Mouse (Mus musculus) embryonic facial prominence, embryonic 13.5 days (tissue): Measurements from ENCODE around the gene Pax7. TPM values are rescaled to one million over a fixed set of nuclear protein-coding genes. Genes with fewer than 3 reads are reported as not detected.

Source experiments
- ATAC-seq: fragments of 200-750 bp; cut with Nextera tagmentation; 2 replicates; pipeline ENCODE4 v1.8.0; 2017; ENCODE audit warnings: low read depth; ENCODE audit not compliant: insufficient number of reproducible peaks, insufficient read depth, low FRiP score, low TSS enrichment
- H3K27ac ChIP-seq: fragments of 300-500 bp; sonication (generic); 2 replicates; pipeline ENCODE4 v1.5.1; 2015; ENCODE audit warnings: moderate library complexity, mild to moderate bottlenecking, inconsistent platforms
- H3K27me3 ChIP-seq: fragments of 300-500 bp; sonication (generic); 2 replicates; pipeline ENCODE4 v1.6.1; 2015; ENCODE audit warnings: mild to moderate bottlenecking, inconsistent platforms
- H3K36me3 ChIP-seq: fragments of 300-500 bp; sonication (generic); 2 replicates; pipeline ENCODE4 v1.6.1; 2015; ENCODE audit warnings: mild to moderate bottlenecking, inconsistent platforms
- H3K4me1 ChIP-seq: fragments of 300-500 bp; sonication (generic); 2 replicates; pipeline ENCODE4 v1.6.1; 2015; ENCODE audit warnings: inconsistent platforms
- H3K4me2 ChIP-seq: fragments of 300-500 bp; sonication (generic); 2 replicates; pipeline ENCODE4 v1.6.1; 2015; ENCODE audit warnings: moderate library complexity, mild to moderate bottlenecking, inconsistent platforms
- H3K4me3 ChIP-seq: fragments of 300-500 bp; sonication (generic); 2 replicates; pipeline ENCODE4 v1.5.1; 2015; ENCODE audit warnings: mild to moderate bottlenecking, inconsistent platforms
- H3K9ac ChIP-seq: fragments of 300-500 bp; sonication (generic); 2 replicates; pipeline ENCODE4 v1.6.1; 2015; ENCODE audit warnings: mild to moderate bottlenecking, inconsistent platforms
- H3K9me3 ChIP-seq: fragments of 300-500 bp; sonication (generic); 2 replicates; pipeline ENCODE4 v1.6.1; 2016; ENCODE audit warnings: inconsistent platforms
- WGBS: fragments of 180-500 bp; shearing (Covaris S2); methylation state at CpG from one replicate; pipeline ENCODE4 v1.1.7; 2015; ENCODE audit warnings: mixed read lengths; 5-methylcytosine and 5-hydroxymethylcytosine counted together
- polyA plus RNA-seq: library from polyadenylated mRNA; unstranded; fragments of >200 nt; fragmentation: Nextera tagmentation; extraction: Ambion mirVana; gene quantifications from 2 replicates; pipeline ENCODE4 v1.2.1, GENCODE M21; 2015

Pax7 gene
- polyA plus RNA-seq: 2.5 and 3.5 TPM in 2 replicates

DNA sequence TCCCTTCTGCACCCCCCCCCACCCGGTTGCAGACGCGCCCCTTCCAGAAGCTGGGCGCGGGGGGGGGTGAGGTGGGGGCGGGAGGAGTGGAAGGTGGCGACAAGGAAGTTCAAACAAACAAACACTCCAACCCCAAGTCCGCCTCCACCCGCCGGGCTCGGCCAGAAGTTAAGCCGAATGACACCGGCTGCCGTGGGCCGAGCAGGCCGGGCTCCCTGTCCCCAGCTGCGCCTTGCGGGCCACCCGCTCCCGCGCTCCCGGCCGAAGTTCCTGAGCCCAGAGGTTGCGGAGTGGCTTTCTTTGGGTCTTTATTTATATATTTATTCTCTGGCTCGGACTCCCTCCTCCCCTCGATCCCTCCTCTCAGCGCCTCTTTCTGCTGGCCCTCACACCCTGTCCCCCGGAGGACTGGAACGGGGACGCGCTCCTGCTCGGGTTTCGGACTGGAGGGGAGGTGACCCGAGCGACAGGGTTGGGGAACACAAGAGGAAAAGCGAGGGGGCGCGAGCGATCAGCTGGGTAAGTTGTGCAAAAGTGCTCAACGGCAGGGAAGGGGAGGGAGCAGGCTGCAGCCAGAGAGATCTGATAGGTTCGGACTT lies at the start of gene Pax7:
TSS of gene Pax7 (minus strand) at position 493 of the 599 bp plus-strand sequence.
- no peaks in the 10 kb centered on the region for H3K9me3 ChIP-seq
- peak within 1 kb of the TSS; percentile 88 for H3K27ac ChIP-seq
- H3K9ac ChIP-seq: peak within 1 kb of the TSS; percentile 74
- H3K4me3 ChIP-seq: peak within 1 kb of the TSS; percentile 50
- WGBS: 1% methylated on average over 38 of the region's 41 CpGs
- no peaks in the 10 kb centered on the region for H3K36me3 ChIP-seq
- peaks cover 100% of the 10 kb centered on the region for H3K27me3 ChIP-seq
- H3K4me1 ChIP-seq: peaks cover 25% of the 10 kb centered on the region
- ATAC-seq: no peak
- H3K4me2 ChIP-seq: peak within 1 kb of the TSS; percentile 55

DNA sequence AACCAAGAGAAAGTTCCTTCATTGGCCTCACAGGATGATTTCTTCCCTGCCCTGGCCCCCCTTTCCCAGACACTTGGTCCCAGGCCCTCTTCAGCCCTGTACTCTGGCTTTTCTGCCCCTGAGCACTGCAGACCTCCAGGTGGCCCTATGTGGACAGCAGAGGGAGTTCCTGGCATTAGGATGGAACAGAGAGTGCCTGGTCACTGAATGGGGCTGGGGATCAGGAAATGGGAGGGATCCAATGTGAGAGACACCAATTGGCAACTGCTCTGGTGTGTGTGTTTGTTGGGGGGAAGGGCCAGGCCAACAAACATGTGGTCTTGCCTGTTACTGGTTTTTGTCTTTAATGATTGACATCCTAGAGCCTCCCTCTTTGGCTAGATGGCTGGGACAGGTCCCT lies 48.5 kb upstream of the Pax7 start:
- Histone ChIP-seq H3K27me3 (0 out of 2 replicates have a peak, but pooled peaks cover 3% of the 10 kb centered on the region), H3K9me3 (no peaks in the 10 kb centered on the region), H3K27ac (no peak overlapping the region), H3K4me3 (no peak overlapping the region), H3K36me3 (no peaks in the 10 kb centered on the region), H3K4me2 (no peak overlapping the region), H3K9ac (no peak overlapping the region), H3K4me1 (no peaks in the 10 kb centered on the region)
- ATAC-seq: no peak

DNA sequence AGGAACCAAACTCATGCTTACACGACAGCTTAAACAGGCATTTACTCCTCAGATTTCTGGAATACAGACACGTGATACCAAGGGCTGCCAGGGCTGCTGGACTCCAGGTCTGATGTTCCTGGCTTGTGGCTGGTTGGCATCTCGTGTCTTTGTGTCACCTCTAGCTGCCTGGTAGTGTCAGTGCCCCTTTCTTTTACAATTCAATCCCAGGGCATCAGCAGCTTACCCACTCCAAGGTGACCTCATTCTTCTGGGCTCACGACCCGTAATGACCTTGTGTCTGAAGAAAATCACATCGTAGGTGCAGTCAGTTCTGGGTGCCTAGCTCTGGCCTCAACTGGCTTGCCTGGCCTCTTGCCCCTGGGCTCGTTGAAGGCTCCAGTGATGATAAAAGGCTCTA lies 46.0 kb upstream of the Pax7 start:
- Histone ChIP-seq H3K4me3 (no peak overlapping the region), H3K36me3 (no peaks in the 10 kb centered on the region), H3K4me2 (no peak overlapping the region), H3K27ac (no peak overlapping the region), H3K27me3 (0 out of 2 replicates have a peak, but pooled peaks cover 3% of the 10 kb centered on the region), H3K9me3 (no peaks in the 10 kb centered on the region), H3K4me1 (no peaks in the 10 kb centered on the region), H3K9ac (no peak overlapping the region)
- WGBS: 71% methylated on average over 7 of the region's 7 CpGs
- ATAC-seq: no peak

DNA sequence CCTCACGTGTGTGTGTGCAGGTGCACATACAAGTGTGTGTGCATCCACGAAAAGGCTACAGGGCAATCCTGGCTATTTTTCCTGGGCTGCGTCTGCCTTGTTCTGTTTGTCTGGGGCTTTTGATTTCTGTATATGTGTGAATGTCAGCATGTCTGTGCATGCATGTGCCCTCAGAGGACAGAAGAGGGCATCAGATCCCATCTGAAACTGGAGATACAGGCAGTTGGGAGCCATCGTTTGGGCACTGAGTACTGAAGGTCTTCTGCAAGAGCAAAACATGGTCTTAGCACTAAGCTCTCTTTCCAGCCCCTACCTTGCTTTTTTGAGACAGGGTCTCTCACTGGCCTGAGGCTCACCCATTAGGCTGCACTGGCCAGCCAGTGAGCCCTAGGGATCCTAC lies 45.1 kb upstream of the Pax7 start:
- Histone ChIP-seq H3K27ac (no peak overlapping the region), H3K4me3 (no peak overlapping the region), H3K4me1 (no peaks in the 10 kb centered on the region), H3K27me3 (0 out of 2 replicates have a peak, but pooled peaks cover under 1% of the 10 kb centered on the region), H3K9me3 (no peaks in the 10 kb centered on the region), H3K36me3 (no peaks in the 10 kb centered on the region), H3K9ac (no peak overlapping the region), H3K4me2 (no peak overlapping the region)
- 64% methylated on average over 4 of the region's 4 CpGs for WGBS
- no peak for ATAC-seq

DNA sequence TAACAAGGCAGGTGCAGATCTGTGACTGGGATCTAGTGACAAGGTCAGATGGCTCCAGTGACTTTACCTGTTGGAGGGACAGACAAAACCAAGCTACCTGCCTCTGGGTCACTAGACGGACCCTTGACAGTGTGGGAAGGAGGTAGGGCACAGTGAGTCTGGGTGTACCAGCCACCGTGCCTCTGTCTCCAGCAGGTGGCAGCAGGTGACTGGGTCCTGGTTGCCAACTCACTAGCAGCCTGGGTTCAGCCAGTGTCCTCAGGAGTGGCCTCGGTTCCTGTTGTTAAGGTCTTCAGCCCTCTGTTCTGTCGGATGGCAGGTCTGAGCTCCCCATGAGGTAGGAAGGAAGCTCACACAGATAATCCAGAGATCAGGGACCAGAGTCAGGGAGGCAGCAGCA lies 43.9 kb upstream of the Pax7 start:
- WGBS: 6% methylated on average over 4 of the region's 4 CpGs
- no peaks in the 10 kb centered on the region for H3K4me1 ChIP-seq
- no peak overlapping the region for H3K4me2 ChIP-seq
- no peak overlapping the region for H3K27ac ChIP-seq
- no peaks in the 10 kb centered on the region for H3K36me3 ChIP-seq
- no peaks in the 10 kb centered on the region for H3K9me3 ChIP-seq
- ATAC-seq: no peak
- H3K27me3 ChIP-seq: no peaks in the 10 kb centered on the region
- no peak overlapping the region for H3K4me3 ChIP-seq
- no peak overlapping the region for H3K9ac ChIP-seq

DNA sequence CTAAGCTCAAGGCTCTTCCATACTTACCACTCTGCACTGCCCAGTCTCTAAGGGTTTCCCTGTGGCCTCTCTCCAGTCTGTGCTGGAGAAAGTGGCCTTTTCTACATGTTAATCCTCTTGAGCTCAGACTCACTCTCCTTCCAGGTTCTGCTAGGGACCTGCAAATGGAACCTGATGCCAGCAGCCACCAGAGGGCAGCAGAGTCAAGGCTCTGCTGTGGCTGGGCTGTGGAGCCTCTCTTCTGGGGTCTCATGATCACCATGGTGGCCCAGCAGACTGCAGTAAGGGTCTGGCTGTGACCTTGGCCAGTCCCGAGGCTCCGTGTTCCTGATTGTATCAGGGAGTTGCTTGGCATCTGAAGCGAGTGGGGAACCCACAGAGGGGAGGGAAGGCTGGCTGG lies 39.3 kb upstream of the Pax7 start:
- Histone ChIP-seq H3K4me3 (no peak overlapping the region), H3K27me3 (no peaks in the 10 kb centered on the region), H3K36me3 (no peaks in the 10 kb centered on the region), H3K9me3 (no peaks in the 10 kb centered on the region), H3K4me1 (no peaks in the 10 kb centered on the region), H3K9ac (no peak overlapping the region), H3K4me2 (no peak overlapping the region), H3K27ac (no peak overlapping the region)
- ATAC-seq: peak; percentile 15; the same call in 1 of the 2 replicates
- 6% methylated on average over 3 of the region's 3 CpGs for WGBS

DNA sequence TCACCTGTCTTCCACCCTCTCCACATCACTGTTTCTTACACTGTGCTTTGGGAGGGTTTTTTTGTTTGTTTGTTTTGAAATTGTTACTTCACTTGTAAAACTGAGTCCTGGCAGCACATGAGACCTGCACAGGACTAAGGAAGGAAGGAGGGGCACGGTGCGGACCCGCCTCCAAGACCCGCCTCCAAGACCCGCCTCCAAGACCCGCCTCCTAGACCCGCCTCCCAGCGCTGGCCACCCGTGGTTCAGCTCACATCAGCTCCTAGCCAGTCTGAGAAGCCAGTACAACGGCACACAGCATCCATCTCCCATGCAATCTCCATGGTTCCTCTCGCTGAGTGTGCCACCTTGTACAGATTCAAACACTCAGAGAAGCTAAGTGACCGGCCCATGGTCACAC lies 38.4 kb upstream of the Pax7 start:
- Histone ChIP-seq H3K9me3 (no peaks in the 10 kb centered on the region), H3K9ac (no peak overlapping the region), H3K27ac (no peak overlapping the region), H3K36me3 (no peaks in the 10 kb centered on the region), H3K4me3 (no peak overlapping the region), H3K27me3 (no peaks in the 10 kb centered on the region), H3K4me2 (no peak overlapping the region), H3K4me1 (no peaks in the 10 kb centered on the region)
- 24% methylated on average over 12 of the region's 12 CpGs for WGBS
- no peak for ATAC-seq

DNA sequence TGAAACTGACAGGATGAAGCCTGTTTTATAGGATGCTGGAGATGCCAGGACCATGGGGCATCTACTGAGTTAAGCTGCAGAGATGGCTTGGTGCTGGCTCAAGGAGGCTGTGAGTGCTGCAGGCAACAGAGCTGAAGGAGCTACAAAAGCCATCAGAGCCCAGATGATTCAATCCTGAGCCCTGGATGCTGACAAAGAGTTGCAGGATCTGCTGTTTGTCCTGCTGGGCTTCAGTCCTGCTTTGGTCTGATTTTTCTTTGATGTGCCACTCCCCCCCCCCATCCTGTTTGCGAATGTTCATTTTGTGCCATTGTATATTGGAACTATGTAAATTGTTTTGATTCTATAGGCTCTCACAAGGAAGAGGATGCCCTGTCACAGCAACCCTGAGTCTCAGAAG lies 29.9 kb upstream of the Pax7 start:
- ATAC-seq: no peak
- Histone ChIP-seq H3K27me3 (peaks cover 7% of the 10 kb centered on the region; the same call in 1 of the 2 replicates), H3K36me3 (no peaks in the 10 kb centered on the region), H3K4me3 (no peak overlapping the region), H3K4me2 (no peak overlapping the region), H3K27ac (no peak overlapping the region), H3K9ac (no peak overlapping the region), H3K4me1 (0 out of 2 replicates have a peak, but pooled peaks cover 3% of the 10 kb centered on the region), H3K9me3 (peaks cover 8% of the 10 kb centered on the region; the same call in 1 of the 2 replicates)
- WGBS: 63% methylated on average over 1 of the region's 1 CpGs

DNA sequence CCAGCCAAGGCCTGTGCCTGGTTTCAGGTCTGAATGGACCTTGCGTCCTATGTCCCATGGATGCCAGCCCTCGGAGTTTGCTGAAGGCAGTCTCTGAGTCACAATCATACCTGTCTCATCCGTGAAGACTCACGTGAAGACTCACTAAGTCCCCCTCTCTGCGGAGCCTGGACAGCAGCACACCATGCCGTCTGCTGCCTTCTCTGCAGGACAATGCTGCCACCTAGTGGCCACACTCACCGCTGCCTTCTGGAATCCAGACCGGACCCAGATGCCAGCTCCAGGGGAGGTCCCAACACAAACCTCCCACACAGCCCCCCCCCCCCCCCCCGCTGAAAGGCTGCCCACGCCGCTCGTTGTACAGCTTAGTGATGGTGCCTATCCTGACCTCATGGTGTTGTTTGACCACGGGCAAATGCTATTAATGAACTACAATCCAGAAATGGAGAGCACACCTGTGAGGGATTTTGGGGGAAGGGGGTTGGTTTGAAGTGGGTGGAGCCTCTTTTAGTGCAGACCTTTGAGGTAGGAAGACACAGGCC lies 25.4 kb upstream of the Pax7 start:
- 0 out of 2 replicates have a peak, but pooled peaks have one; percentile 32 for ATAC-seq
- H3K27ac ChIP-seq: no peak overlapping the region
- no peaks in the 10 kb centered on the region for H3K36me3 ChIP-seq
- 2% methylated on average over 13 of the region's 13 CpGs for WGBS
- H3K4me2 ChIP-seq: peak overlapping the region; percentile 34; the same call in 1 of the 2 replicates
- H3K4me3 ChIP-seq: no peak overlapping the region
- 0 out of 2 replicates have a peak, but pooled peaks cover 3% of the 10 kb centered on the region for H3K4me1 ChIP-seq
- H3K9ac ChIP-seq: no peak overlapping the region
- peaks cover 8% of the 10 kb centered on the region; the same call in 1 of the 2 replicates for H3K9me3 ChIP-seq
- H3K27me3 ChIP-seq: peaks cover 36% of the 10 kb centered on the region

DNA sequence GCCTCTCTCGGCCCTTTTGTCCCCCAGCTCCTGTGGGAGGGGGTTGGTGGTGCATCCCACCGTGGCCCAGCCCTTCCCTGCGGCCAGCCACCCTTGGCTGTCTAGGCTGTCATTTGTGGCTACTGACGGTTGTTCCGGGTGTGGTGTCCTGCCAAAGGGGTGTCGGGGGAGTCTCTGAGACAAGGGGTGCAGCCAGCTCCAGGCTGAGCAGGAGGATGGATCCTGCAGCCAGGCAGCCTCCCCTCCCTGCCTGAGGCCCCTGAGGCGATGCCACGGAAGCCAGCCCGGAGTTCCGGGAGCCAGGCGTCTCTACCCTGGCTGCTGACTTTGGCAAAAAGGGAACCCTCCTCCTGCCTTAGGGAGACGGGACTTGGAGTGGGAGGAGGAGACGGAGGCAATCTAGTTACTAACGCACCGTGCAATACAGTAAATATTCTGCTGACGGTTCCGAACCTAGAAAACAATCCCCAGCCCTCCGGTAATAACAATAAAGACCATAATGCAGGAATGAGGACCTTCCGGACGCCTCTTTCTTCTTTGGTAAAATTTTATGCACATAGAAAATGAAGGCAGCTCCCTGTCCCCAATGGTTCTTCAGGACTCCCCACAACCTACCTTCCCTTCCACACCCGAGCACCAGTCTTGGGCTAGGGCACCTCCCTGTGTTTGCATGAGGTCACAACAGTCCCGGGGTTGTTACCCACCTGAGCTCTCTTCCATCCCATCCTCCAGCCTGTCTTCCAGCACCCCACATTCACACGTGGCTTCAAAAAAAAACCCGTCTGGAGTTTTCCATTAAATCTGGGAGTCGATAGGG lies 19.1 kb upstream of the Pax7 start:
- Histone ChIP-seq H3K4me3 (peak overlapping the region; percentile 2; the same call in 1 of the 2 replicates), H3K9ac (peak overlapping the region; percentile 27; the same call in 1 of the 2 replicates), H3K27me3 (peaks cover 80% of the 10 kb centered on the region), H3K9me3 (no peaks in the 10 kb centered on the region), H3K4me2 (peak overlapping the region; percentile 34), H3K27ac (peak overlapping the region; percentile 2; the same call in 1 of the 2 replicates), H3K4me1 (peaks cover 16% of the 10 kb centered on the region), H3K36me3 (no peaks in the 10 kb centered on the region)
- under 1% methylated on average over 25 of the region's 25 CpGs for WGBS
- ATAC-seq: no peak

DNA sequence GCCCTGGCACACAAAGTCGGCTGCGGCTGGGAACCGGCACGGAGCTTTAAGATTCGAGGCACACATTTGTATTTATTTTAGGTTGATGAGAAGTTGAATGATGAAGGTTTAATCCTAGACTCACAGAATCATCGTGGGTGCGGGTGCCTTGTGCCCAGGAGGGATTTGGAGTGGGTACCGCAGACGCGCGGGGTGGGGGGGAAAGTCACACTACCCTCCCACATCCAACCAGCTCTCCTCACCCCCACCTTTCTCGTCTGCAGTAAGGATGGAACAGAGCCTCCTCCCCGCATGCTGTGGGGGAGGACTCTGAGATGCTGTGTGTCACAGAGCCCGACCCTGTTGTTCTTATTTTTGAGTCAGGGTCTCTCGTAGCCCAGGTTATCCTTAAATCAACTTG lies 18.1 kb upstream of the Pax7 start:
- H3K4me1 ChIP-seq: peaks cover 18% of the 10 kb centered on the region
- H3K27ac ChIP-seq: no peak overlapping the region
- H3K27me3 ChIP-seq: peaks cover 82% of the 10 kb centered on the region
- H3K36me3 ChIP-seq: no peaks in the 10 kb centered on the region
- no peak overlapping the region for H3K4me3 ChIP-seq
- no peak overlapping the region for H3K4me2 ChIP-seq
- H3K9me3 ChIP-seq: no peaks in the 10 kb centered on the region
- ATAC-seq: no peak
- H3K9ac ChIP-seq: no peak overlapping the region
- 10% methylated on average over 15 of the region's 15 CpGs for WGBS
